Mouse (Mus musculus): Measurements from ENCODE around the gene Slc35b1. TPM values are rescaled to one million over a fixed set of nuclear protein-coding genes. Genes with fewer than 3 reads are reported as not detected.

Slc35b1 gene
- 4.6 and 5.7 TPM in 2 replicates for polyA plus RNA-seq (2012)

DNA sequence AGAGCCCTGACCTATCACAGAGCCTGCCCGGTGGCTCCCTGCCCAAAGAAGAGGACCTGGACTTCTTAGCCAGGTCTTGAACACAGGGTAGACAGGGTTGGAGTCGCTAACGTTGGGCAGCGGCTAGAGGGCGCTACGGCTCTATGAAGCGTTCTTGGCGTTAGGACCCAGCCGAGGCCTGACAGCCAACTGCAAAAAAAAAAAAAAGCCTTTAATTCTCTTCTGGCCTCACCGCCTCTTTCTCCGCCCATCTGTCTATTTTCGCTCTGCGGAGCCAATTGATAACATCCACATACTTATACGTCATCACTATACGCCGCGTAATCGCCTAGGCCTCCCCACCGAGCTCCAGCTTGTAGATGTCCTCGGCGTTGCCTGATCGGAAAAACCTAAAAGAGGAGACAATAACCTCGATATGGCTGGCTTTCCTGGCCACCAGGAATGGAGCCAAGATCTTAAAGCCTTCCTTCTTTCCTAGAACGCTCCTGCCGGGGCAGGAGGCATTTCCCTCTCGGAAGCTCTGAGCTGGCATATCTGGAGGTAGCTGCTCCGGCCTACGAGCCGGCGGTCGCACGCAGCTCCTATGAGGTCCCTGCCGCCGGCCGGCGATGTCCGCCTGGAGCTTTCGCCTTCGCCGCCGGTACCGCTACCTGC, at the start of gene Slc35b1:
Gene Slc35b1 (plus strand): TSS at position 374 of the 654 bp plus-strand sequence.
- TF ChIP-seq GATA1 (IDR thresholded peaks at IDR 0.05; ENCODE audit: low read length) = no peak

DNA sequence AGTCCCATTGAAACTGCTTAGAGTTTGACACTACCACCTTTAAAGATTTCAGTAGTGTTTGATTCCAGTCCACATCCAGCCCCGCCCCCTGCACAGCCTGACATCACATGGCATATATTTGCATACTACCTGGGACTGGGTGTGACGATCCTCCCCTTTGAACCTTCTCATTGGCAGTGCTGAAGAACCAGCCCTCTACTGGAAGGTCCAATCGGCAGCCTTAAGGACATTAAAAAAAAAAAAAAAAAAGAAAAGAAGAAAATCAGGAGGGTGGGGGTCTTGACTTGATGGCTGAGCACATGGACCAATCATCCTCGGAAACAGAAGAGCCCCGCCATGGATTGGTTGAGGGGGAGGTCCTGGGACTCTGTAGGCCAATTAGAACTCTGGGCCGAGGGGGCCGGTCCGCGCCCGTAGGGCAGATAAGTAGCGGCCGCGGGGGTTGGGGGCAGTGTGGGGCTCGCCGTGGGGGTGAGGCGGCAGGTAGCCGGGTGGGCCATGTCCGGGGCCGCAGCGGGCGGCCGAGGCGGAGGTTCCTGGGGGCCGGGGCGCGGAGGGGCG, 47.8 kb upstream of the Slc35b1 start, which contains the start of gene Fam117a:
Gene Fam117a (plus strand): TSS at position 451 of the 561 bp plus-strand sequence.
- TF ChIP-seq GATA1 (IDR thresholded peaks at IDR 0.05; ENCODE audit: low read length) = no peak

DNA sequence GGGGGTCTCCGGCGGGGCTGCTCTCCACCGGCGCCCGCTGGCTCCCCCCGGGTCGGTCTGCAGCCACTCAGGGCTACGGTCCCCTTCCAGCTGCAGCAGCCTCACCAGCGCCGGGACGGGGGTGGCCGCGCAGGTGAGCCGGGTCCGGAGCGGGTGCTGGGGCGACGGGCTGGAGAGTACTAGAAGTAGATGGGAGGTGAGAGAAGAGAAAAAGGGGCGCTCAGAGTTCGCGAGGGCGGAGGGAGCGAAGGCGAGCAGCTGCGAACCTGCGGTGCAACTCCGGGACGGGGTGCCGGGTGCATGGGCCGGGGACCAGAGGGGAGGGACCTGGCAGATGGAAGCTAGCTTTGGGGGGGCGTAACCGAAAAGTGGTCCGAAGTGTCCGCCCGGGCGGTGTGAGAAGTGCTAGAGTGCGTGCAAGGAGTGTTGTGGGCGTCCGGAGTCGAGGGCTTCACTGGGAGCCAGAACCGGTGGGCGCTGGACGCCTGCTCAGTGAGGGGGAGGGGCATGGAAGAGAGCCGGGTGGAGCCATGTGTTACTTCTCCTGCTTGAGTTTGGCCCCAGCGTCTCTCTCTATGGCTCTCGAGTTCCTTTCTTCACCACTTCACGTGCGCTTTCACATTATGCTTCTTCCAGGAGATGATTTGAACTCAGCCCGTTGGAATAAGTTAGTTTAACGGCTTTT, 47.2 kb upstream of the Slc35b1 start:
- TF ChIP-seq GATA1 (IDR thresholded peaks at IDR 0.05; ENCODE audit: low read length) = no peak

DNA sequence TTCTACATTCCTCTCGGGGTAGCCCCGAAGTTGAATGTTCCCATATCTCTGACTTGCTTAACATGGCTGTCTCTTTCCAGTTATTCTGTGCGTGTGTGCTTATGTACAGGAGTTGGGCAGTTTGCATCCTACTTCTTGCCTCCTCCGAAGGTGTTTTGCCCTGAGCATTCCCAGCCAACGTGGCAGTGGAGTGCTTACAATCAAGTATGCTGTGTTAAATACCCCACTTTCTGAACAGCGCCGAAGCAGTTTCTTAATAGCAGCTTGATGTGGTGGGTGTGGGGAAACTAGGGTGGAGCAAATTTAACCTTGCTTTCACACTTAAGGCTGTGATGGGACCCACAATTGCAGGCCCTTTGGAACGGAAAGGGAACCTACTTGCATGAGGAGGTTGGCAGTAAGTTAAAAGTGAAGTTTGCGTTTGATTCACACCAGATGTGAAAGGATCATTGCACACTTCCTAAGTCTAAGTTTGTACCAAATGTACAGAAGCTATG, 46.6 kb upstream of the Slc35b1 start:
- TF ChIP-seq GATA1 (IDR thresholded peaks at IDR 0.05; ENCODE audit: low read length) = no peak

DNA sequence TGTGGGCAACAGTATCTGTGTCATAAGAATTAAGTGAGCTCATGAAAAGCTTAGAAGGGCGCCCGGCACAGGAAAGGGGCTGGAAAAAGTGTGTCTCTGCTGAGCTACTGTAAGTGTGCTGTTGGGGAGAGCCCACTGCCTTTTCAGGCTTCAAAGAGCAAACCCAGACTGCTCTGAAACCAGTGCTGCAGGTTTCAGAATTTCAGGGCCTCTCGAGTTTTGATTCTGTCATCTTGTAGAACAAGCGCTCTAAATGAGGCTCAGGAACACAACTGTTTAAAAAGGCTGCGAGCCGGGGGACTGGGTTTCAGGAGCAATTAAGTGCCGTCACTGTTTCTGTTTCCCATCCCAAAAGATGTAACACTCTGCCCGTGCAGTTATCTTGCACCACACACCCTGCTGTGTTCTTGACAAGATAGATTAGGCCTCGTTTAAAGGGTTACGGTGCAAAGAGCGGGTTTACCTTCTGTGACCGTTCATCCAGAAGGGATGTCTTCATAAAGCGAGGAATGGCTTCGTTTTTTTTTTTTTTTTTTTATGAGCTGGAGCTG, 44.9 kb upstream of the Slc35b1 start:
- peak; percentile 83 for TF ChIP-seq GATA1 (IDR thresholded peaks at IDR 0.05; ENCODE audit: low read length)

DNA sequence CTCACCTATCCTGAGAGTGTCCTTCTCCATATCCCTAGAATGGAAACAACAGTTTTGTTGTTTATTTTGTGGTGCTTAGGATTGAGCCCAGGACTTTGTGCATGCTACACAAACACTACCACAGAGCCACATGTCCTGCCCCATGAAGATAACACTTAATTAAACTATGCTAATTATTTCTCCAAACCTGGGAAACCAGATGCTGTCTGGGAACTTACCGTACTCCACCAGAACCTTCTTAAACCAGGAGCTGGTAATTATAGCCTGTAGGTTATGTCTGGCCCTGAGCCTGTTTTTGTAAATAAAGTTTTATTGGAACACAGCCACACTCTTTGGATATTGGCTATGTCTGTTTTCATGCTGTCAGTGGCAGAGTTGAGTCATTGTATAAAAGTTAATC, 44.2 kb upstream of the Slc35b1 start:
- TF ChIP-seq GATA1 (IDR thresholded peaks at IDR 0.05; ENCODE audit: low read length) = no peak

DNA sequence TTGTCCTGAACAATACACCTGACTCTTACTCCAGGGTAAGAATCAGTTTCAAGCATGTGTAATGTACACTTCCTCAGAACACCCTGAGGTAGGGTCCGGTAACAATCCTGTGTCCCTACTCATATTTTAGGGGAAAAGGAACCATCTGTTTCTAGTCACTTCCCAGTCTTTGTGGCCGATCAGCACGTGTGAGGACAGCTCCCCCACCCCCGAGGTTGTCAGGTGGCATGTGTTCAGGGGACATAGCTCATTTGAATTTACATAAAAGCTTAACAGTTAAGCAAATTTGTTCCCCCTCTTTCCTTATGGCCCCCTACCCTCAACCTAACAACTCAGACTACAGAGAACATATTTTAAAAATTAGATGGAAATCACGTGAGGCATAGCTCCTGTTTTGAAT, 43.8 kb upstream of the Slc35b1 start:
- no peak for TF ChIP-seq GATA1 (IDR thresholded peaks at IDR 0.05; ENCODE audit: low read length)

DNA sequence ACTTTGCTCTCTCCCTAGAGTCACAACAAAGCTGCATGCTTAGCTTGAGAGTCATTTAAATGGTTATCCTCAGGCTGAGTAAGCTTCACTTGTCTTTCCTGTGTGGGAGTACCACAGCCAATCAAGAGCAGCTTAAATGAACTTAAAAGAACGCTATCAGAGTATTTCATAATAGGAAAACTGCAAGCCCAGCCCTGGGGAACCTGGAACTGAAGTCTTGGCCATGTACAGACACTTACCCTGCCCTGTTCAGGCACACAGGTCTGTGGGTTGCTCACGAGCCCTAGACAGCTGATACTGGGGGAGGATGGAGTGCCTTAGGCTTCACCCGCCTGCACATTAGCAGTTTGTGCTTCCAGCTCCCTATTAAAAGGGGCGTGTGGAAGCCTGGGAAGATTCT, 41.3 kb upstream of the Slc35b1 start:
- no peak for TF ChIP-seq GATA1 (IDR thresholded peaks at IDR 0.05; ENCODE audit: low read length)

DNA sequence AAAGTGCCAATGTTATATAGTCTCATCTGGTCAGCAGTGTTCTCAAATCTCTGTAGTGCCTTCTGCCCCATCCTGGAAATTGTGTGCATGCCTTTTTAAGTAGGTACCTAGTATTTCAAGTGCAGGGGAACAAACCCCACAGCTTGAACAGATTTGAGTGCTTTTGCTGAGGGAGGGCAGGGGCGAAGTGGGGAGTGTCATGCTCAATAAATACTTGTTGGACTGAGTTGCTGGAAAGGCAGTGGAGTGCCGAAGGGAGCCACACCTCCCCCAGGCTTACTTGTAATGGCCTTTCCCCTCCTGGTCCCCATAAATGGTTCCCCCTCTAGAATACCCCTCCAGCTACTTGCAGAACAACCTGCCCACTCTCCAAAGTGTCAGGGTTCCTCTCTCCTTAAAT, 40.3 kb upstream of the Slc35b1 start:
- no peak for TF ChIP-seq GATA1 (IDR thresholded peaks at IDR 0.05; ENCODE audit: low read length)

DNA sequence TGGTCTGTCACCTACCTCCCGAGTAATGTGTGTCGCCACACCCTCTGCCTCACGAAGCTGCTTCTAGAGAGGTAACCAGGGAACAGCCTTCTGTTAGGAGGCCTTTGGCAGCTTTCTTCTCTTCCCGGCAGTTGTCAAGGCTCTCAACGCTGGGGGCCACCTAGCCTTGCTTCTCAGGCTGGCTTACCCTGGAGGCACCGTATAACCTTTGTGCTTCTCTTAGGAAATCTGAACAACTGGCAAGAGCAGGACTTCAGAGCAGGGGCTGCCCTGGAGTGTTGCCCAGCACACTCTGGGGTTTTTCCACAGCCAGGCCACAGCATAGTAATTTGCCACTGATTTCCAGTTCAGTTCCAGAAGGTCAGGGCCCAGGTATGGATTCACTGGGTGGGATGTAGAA, 34.2 kb upstream of the Slc35b1 start:
- TF ChIP-seq GATA1 (IDR thresholded peaks at IDR 0.05; ENCODE audit: low read length) = no peak

DNA sequence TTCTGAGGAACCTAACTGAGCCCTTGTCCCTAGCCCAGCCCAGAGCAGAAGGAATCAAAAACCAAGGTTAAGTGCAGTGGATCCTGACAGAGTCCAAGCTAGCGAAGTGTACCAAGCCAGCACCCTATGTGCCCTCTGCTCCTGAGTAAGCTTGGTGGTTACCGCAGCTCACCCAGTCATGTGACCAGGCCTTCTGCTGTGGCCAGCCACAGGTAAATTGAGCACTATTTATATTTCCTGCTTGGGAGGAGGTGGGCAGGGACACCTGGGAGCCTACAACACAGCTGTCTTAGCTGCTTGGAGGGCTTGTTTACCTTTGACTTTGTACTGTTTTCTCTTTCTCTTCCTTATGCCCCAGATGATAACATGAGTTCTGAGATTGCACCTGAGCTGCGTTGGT, 33.5 kb upstream of the Slc35b1 start:
- TF ChIP-seq GATA1 (IDR thresholded peaks at IDR 0.05; ENCODE audit: low read length) = no peak

DNA sequence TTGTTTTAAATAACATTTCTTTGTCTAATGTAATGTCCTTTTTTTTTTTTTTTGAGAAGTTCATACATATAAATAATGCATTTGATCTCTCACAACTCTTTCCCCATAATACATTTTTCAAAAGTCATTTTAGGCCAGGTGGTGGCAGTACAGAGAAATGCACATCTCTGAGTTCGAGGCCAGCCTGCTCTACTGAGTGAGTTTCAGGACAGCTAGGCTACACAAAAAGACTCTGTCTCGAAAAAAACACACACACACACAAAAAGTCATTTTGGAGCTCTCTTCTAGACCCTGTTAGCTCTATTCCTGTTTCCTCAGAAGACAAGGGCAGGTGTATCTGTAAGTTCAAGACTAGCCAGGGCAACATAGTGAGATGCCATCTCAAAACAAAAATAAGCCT, 31.8 kb upstream of the Slc35b1 start:
- TF ChIP-seq GATA1 (IDR thresholded peaks at IDR 0.05; ENCODE audit: low read length) = no peak

DNA sequence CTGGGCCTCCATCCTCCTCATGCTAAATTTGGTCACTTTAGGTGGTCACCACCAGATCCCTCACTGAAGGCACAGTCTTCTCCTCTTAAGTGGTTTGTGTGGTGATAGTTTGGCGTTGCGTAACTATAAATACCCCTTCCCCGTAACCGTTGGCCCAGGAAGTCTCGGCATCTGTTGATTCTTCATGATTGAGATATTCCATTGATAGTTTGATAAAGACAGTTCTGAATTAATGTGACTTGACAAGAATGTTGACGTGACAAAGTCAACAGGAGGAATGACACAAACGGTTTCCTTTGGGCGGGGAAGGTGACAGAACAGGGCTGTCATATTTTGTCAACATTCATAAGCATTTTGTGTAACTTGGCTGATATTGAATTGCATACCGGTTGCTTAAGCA, 31.3 kb upstream of the Slc35b1 start:
- no peak for TF ChIP-seq GATA1 (IDR thresholded peaks at IDR 0.05; ENCODE audit: low read length)

DNA sequence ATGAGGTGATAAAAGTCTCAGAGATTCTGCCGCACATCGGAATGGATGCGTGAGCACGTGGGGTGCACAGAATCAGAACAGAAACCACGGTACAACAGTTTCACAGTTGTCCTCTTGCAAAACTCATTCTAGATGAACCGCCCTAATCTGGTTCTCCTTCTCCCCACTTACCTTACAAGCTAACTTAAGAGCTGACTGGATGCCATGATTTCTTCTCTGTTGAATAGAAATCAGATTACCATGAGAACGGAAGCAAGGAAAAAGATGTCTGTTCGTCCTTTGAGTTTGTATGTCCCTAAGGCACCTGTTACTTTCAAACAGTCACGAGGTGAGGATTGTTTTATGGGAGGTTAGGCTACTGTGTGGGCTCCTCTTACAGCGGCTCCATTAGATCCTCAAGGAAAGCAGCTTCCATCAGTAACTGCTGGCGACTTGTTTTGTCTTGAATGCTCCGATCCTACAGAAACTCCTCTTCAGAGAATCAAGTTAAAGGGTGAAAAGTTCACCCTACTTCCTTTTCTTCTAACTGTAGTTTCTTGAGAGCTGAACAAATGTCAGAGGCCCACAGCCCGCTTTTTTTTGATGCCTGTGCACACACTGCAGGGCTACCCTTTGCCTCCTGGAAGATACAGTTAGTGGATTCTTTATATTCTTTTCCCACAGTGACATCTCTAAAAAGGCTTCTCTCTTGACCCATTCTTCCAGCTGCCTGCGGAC, 30.1 kb upstream of the Slc35b1 start:
- no peak for TF ChIP-seq GATA1 (IDR thresholded peaks at IDR 0.05; ENCODE audit: low read length)

DNA sequence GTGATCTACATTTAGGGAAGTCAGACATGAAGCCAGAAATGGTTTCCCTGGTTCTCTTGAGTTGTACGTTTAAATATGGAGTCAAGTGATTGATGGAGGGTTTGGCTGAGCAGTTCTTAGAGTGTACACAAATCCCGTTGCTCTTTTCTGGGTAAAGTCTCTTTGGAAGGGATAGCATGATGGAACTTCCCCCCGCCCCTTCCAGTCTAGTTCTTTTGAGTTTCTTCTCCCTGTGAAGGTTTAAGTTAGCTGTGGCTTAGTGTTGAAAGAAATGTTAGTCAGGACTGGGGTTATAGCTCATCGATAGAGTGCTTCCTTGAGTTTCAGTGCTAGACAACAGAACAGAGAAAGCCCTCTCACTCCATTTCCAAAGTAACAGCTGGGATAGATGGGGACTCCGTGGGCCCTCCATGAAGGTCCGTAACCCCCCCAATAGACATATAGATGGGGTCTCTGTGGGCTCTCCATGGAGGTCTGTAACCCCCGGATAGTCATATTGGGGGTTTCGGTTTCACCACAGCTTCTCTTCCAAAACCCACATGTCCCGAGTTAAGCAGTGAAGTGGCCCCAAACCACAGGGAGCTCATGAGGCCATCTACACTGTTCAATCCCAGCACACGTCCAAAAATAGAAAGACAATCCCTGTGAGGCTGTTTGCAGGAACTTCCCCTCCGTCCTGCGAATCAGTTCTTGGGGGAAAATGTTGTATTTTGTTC, 29.4 kb upstream of the Slc35b1 start:
- no peak for TF ChIP-seq GATA1 (IDR thresholded peaks at IDR 0.05; ENCODE audit: low read length)

Data from G1E-ER4 (cell line).